Mouse (Mus musculus) spleen, postnatal 14 days (tissue): Measurements from ENCODE around the gene Tas2r110.

Experiments used
- DNase-seq, 2 experiments: peaks; one replicate each; pipeline ENCODE4 v3.0.0; 2021 to 2022; ENCODE audit warnings: low spot score in 2 of 2

Gene Tas2r110

GRCm38 (mm10) chr6:132867708-132868107 is at the start of gene Tas2r110:
Gene Tas2r110, plus strand, starts transcription at chr6:132868008.
- no peak for DNase-seq

- no peak for DNase-seq
These were observed 21.0 kb upstream of the Tas2r110 start, which contains the start of gene Tas2r123 for GRCm38 (mm10) chr6:132846842-132847241. Gene Tas2r123, plus strand, starts transcription at chr6:132847142.

GRCm38 (mm10) chr6:132855138-132855537 is 12.7 kb upstream of the Tas2r110 start, which contains the start of gene Tas2r116:
Gene Tas2r116, plus strand, starts transcription at chr6:132855438.
- no peak for DNase-seq

- DNase-seq, result no peak
These were observed 24.9 kb downstream of the Tas2r110 start, which contains the start of gene Tas2r113 for GRCm38 (mm10) chr6:132892711-132893110. Gene Tas2r113, plus strand, starts transcription at chr6:132893011.

GRCm38 (mm10) chr6:132909351-132909750 is 41.5 kb downstream of the Tas2r110 start, which contains the start of gene Tas2r125:
Gene Tas2r125, plus strand, starts transcription at chr6:132909651.
- DNase-seq, result no peak
